Mouse (Mus musculus) fat pad, adult 2 months (tissue): ENCODE data around the gene Slc25a25.

Source experiments
- DNase-seq: peaks from one replicate; pipeline ENCODE4 v3.0.0-alpha.2; 2011; ENCODE audit warnings: low read depth, low spot score; ENCODE audit errors: extremely low read depth

Gene Slc25a25

GRCm38 (mm10) chr2:32429215-32429891 lies 21.9 kb downstream of the Slc25a25 start:
- no peak for DNase-seq

GRCm38 (mm10) chr2:32428262-32428722 lies 23.0 kb downstream of the Slc25a25 start:
- DNase-seq, result no peak

- DNase-seq, result no peak
Observed at GRCm38 (mm10) chr2:32427720-32428119, 23.5 kb downstream of the Slc25a25 start.

- no peak for DNase-seq
Observed at GRCm38 (mm10) chr2:32426141-32426540, 25.1 kb downstream of the Slc25a25 start.

- no peak for DNase-seq
Observed at GRCm38 (mm10) chr2:32425568-32425967, 25.7 kb downstream of the Slc25a25 start.

- peak; percentile 88 for DNase-seq
Observed at GRCm38 (mm10) chr2:32424796-32425195, 26.4 kb downstream of the Slc25a25 start.

GRCm38 (mm10) chr2:32423481-32424331 lies 27.5 kb downstream of the Slc25a25 start:
- DNase-seq, result peak; percentile 92

- DNase-seq, result no peak
Observed at GRCm38 (mm10) chr2:32421851-32422251, 29.4 kb downstream of the Slc25a25 start.

- DNase-seq, result no peak
Observed at GRCm38 (mm10) chr2:32420647-32421046, 30.6 kb downstream of the Slc25a25 start.

GRCm38 (mm10) chr2:32420066-32420608 lies 31.1 kb downstream of the Slc25a25 start:
- no peak for DNase-seq

GRCm38 (mm10) chr2:32419359-32419758 lies 31.9 kb downstream of the Slc25a25 start:
- DNase-seq, result no peak

- DNase-seq, result no peak
Observed at GRCm38 (mm10) chr2:32418430-32419151, 32.7 kb downstream of the Slc25a25 start.

- DNase-seq, result no peak
Observed at GRCm38 (mm10) chr2:32417486-32417885, 33.8 kb downstream of the Slc25a25 start.

- no peak for DNase-seq
Observed at GRCm38 (mm10) chr2:32416556-32416955, 34.7 kb downstream of the Slc25a25 start.

GRCm38 (mm10) chr2:32415801-32416200 lies 35.4 kb downstream of the Slc25a25 start:
- no peak for DNase-seq

- no peak for DNase-seq
Observed at GRCm38 (mm10) chr2:32413936-32414335, 37.3 kb downstream of the Slc25a25 start.

GRCm38 (mm10) chr2:32412742-32413531 lies 38.3 kb downstream of the Slc25a25 start:
- no peak for DNase-seq

GRCm38 (mm10) chr2:32411407-32411806 lies 39.8 kb downstream of the Slc25a25 start:
- no peak for DNase-seq

GRCm38 (mm10) chr2:32408429-32409424 lies 42.5 kb downstream of the Slc25a25 start:
- no peak for DNase-seq
